Mouse (Mus musculus): ENCODE data around the gene Pde7b.

The Pde7b gene

GRCm38 (mm10) chr10:20493826-20494455 lies 230.9 kb downstream of the Pde7b start:
- no peak for DNase-seq (ENCODE audit: low read depth)

- DNase-seq (ENCODE audit: low read depth) = no peak
Observed at GRCm38 (mm10) chr10:20492216-20492964, 232.5 kb downstream of the Pde7b start.

- DNase-seq (ENCODE audit: low read depth) = no peak
Observed at GRCm38 (mm10) chr10:20490775-20491174, 234.1 kb downstream of the Pde7b start.

- DNase-seq (ENCODE audit: low read depth) = no peak
Observed at GRCm38 (mm10) chr10:20490281-20490680, 234.6 kb downstream of the Pde7b start.

- DNase-seq (ENCODE audit: low read depth) = no peak
Observed at GRCm38 (mm10) chr10:20486461-20487253, 238.2 kb downstream of the Pde7b start.

- DNase-seq (ENCODE audit: low read depth) = no peak
Observed at GRCm38 (mm10) chr10:20485816-20486215, 239.1 kb downstream of the Pde7b start.

- no peak for DNase-seq (ENCODE audit: low read depth)
Observed at GRCm38 (mm10) chr10:20479481-20479880, 245.4 kb downstream of the Pde7b start.

GRCm38 (mm10) chr10:20478456-20478855 lies 246.4 kb downstream of the Pde7b start:
- no peak for DNase-seq (ENCODE audit: low read depth)

- no peak for DNase-seq (ENCODE audit: low read depth)
Observed at GRCm38 (mm10) chr10:20474831-20475230, 250.0 kb downstream of the Pde7b start.

- no peak for DNase-seq (ENCODE audit: low read depth)
Observed at GRCm38 (mm10) chr10:20474036-20474435, 250.8 kb downstream of the Pde7b start.

- DNase-seq (ENCODE audit: low read depth) = no peak
Observed at GRCm38 (mm10) chr10:20473505-20473904, 251.4 kb downstream of the Pde7b start.

- DNase-seq (ENCODE audit: low read depth) = no peak
Observed at GRCm38 (mm10) chr10:20472007-20472406, 252.9 kb downstream of the Pde7b start.

GRCm38 (mm10) chr10:20464631-20465030 lies 260.2 kb downstream of the Pde7b start:
- DNase-seq (ENCODE audit: low read depth) = no peak

GRCm38 (mm10) chr10:20463941-20464340 lies 260.9 kb downstream of the Pde7b start:
- DNase-seq (ENCODE audit: low read depth) = no peak

- DNase-seq (ENCODE audit: low read depth) = no peak
Observed at GRCm38 (mm10) chr10:20462596-20462995, 262.3 kb downstream of the Pde7b start.

- DNase-seq (ENCODE audit: low read depth) = no peak
Observed at GRCm38 (mm10) chr10:20459657-20460350, 265.1 kb downstream of the Pde7b start.

GRCm38 (mm10) chr10:20459160-20459559 lies 265.7 kb downstream of the Pde7b start:
- no peak for DNase-seq (ENCODE audit: low read depth)

GRCm38 (mm10) chr10:20454387-20455065 lies 270.4 kb downstream of the Pde7b start:
- DNase-seq (ENCODE audit: low read depth) = no peak

- DNase-seq (ENCODE audit: low read depth) = no peak
Observed at GRCm38 (mm10) chr10:20437428-20437827, 287.4 kb downstream of the Pde7b start.

- no peak for DNase-seq (ENCODE audit: low read depth)
Observed at GRCm38 (mm10) chr10:20437021-20437420, 287.9 kb downstream of the Pde7b start.

GRCm38 (mm10) chr10:20435913-20436312 lies 289.0 kb downstream of the Pde7b start:
- no peak for DNase-seq (ENCODE audit: low read depth)

- no peak for DNase-seq (ENCODE audit: low read depth)
Observed at GRCm38 (mm10) chr10:20431336-20431735, 293.5 kb downstream of the Pde7b start.
